Mouse (Mus musculus) cerebellum, adult 11 months (tissue): ENCODE results near the gene Sec61a2.

Experiments used
- DNase-seq: peaks from one replicate; pipeline ENCODE4 v3.0.0; 2022

Gene Sec61a2

DNA sequence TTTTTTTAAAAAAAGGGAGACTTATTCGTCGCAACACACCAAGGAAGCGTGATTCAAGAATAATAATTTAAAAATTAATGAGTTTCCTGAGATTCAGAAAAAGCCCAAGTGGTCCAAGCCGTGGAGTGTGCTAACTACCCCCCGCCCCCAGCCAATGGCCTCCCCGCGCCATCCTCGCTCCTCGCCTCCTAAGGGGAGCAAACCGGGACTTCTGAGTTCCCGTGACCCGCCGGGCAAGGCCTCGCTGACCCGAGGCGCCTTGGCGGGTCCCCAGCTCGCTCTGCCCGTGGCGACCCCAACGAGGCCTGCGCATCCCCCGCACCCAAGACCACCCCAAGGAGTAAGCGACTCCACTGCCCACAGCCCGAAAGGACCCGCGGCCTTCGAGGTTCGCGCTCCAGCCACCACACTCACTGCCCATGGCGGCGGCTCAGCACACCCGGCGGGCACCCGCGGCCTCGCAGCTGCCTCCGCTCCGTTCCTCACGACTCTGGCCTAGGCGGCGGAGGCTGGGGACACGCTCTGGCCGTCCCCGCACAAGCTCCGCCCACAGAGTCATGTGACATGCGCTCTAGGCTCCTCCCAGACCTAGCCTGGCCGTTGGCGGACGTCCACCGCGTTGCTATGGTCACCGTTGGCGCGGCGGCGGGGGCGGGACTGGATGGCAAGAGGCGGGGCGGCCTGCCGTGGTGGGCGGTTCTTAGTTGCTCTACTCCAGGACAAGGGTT lies at the start of gene Sec61a2:
Sec61a2 (minus strand) TSS at position 590 of the 728 bp plus-strand sequence.
- DNase-seq: peak; percentile 99

- no peak for DNase-seq
Measured at GRCm38 (mm10) chr2:5943071-5943470, 47.8 kb upstream of the Sec61a2 start.

GRCm38 (mm10) chr2:5942416-5943032 lies 47.3 kb upstream of the Sec61a2 start, which contains the start of gene Dhtkd1:
TSS of gene Dhtkd1 (minus strand) at chr2:5942792.
- DNase-seq: peak; percentile 48

GRCm38 (mm10) chr2:5941861-5942415 lies 46.7 kb upstream of the Sec61a2 start:
- no peak for DNase-seq

DNA sequence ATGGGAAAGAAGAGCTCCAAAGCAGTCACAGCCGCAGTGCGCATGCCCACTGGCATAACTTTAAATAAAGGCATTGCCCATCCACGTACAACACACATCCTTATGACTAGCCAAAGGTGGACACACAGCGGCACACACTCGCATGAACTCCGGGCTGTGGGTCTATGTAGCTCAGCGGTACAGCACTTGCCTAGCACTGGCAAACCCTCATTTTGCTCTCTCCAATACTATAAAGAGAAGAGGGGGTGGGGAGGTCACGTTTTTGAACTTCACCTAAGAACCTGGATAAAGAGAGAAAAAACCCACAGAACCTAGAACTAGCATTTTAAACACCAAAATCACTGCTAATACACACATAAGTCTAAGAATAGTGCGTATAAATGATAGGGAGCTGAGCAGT lies 45.7 kb upstream of the Sec61a2 start:
- no peak for DNase-seq

GRCm38 (mm10) chr2:5939911-5940310 lies 44.7 kb upstream of the Sec61a2 start:
- DNase-seq: no peak

DNA sequence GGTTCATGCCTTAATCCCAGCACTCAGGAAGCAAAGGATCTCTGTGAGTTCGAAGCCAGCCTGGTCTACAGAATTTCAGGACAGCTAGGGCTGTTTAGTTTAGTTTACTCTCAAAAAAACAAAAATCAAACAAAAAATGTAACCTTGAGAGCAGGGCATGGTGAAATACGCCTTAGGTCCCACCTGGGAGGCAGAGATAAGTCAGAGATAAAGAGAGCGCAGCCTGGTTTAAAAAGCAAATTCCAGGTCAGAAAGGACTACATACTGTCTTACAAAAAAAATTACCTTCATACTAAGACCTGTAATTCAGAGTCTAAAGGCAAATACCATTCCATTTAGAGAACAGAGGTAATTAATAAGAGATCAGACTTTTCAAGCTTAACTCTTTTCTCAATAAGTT lies 44.1 kb upstream of the Sec61a2 start:
- DNase-seq: no peak

DNA sequence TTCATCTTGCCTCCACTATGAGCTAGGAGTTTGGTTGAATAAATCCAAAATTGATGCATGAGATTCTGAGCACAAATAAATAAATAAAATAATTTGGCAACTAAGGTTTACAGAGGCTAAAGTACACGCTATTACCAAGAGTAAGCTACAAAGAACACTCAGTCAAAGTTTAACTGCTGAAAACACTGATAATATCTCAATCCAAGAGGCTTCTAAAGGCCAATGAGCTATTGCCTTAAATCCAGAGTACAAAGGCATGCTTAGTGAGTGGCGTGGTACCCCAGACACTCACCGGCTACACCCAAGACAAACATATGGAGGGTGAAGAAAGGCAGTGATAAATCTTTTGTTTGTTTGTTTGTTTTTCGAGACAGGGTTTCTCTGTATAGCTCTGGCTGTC lies 41.3 kb upstream of the Sec61a2 start:
- DNase-seq: no peak

DNA sequence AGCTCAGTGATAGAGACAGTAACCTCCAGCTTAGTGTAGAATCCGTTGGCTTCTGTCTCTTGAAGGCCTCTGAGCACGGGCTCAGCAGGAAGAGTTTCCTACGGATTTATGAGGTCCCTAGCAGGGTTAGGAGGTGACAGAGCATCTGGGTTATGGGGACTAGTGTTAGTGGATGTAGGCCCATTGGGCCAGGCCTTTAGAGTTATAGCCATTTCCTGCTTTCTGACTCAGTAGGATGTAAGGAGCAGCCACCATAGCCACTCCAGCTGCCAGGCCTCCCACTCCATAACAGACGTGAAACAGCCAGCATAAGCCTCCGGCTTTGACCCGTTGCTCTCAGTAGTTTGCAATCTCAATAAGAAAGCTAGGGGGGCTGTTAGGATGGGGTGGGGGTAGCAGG lies 40.8 kb upstream of the Sec61a2 start:
- no peak for DNase-seq

- DNase-seq: no peak
Measured at GRCm38 (mm10) chr2:5934936-5935335, 39.7 kb upstream of the Sec61a2 start.

DNA sequence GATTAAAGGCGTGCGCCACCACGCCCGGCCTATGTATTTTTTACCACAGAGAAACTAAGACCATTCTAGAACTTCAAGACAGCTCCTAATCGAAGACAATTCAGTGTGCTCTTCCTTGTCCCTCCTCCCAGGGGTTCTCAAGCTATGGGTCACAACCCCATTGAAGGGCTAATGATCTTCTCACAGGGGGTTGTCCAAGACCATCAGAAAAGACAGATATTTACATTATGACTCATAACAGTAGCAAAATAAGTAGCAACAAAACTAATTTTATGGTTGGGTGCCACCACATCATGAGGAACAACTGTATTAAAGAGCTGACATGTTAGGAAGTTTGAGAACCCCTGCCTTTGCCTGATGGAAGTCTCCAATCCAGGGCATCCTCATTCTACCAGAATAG lies 36.7 kb upstream of the Sec61a2 start:
- DNase-seq: no peak

DNA sequence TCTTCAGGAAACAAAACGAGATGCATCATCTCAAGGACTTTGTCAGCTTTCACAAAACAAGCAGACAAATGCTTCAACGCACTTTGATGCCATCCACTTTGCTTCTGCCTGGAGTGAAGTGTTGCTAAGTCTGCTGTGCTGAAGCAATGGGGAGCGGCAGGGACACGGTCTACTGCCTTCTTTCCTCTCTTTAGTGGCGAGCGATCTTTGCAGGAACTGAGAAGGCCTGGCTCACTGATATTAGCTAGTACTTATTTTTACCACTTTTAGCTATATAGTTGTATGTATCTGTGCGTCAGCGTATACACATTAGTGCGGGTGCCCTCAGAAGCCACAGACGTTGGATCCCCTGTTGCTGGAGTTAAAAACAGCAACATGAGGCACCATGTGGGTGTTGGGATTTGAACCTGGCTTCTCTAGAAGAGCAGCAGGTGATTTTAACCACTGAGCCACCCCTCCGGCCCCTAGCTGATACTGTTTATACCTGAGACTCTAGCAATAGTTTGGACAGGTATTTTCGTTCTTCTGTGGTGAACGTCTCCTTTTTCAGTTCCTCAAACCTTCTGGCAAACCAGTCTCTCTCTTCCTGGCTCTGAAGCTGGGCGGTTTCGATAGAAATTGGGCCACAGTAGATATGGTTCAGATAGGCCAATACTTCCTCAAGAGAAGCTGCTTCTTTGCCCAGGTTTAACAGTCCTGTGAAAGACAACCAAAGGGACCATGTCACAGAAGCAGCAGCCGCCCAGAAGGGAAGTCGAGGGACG lies 35.2 kb upstream of the Sec61a2 start:
- DNase-seq: no peak

- DNase-seq: no peak
Measured at GRCm38 (mm10) chr2:5929793-5930192, 34.6 kb upstream of the Sec61a2 start.

- DNase-seq: no peak
Measured at GRCm38 (mm10) chr2:5927481-5927880, 32.2 kb upstream of the Sec61a2 start.

GRCm38 (mm10) chr2:5923786-5924185 lies 28.6 kb upstream of the Sec61a2 start:
- DNase-seq: no peak

DNA sequence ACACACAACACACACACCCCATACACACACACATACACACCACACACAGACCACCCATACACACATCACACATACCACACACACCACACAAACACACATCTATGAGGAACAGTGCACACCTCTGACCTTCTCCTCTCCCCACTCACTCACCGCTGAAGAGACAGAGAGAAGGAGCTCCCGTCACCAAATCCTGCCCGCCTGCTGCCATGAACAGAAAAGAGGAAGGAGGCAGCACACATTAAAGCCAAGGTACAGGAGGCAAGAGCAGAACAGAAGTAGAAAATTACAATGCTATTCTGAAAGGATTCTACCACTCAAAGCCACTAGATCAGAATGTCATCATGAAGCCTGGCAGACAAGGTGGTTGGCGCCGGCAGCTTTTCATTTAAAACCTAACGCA lies 27.6 kb upstream of the Sec61a2 start:
- DNase-seq: no peak

DNA sequence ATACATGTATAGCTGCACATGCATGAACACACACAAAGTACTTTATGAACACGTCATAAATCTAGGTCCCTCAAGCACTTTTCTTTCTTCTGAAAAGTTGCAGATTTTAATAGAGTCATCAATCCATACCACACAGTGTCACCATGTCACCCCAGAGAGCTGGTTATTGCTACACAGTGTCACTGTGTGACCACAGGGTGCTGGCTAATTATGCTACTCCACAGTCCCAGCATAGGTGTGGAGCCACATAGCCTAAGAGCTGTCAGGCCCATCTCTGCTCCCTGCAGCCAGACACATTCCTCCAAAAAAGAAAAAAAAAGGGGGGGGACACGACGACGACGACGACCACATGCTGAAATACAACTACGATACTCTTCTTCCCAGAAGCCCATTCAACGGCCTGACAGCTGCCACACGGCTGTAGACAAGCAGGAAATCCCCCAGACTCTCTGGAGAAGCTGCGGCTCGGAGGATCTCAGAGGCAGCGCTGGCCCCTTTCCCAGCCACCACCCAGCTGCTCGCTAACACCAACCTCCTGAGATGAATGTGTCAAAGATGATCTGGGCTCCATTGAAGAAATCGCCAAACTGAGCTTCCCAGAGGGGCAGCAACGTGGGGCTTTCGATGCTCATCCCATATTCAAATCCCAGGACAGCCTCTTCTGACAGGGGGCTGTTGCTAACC lies 16.2 kb upstream of the Sec61a2 start:
- DNase-seq: no peak

DNA sequence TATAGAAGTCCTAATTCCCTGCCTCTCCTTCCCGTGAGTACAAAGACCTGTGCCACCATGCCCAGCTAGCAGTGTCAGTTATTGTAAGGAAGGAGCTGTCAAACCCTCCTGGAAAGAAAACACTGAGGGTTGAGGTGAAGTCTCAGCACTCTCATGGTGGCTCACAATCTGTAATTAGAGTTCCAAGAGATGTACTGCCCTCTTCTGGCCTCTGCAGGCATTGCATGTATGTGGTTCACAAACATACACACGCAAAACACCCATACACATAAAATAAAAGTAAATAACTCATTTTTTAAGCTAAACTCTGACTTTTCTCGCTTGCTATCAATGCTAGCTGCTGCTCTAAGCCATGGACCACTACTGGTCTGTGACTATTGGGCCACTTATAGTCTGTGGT lies 11.4 kb upstream of the Sec61a2 start:
- no peak for DNase-seq

GRCm38 (mm10) chr2:5906092-5906491 lies 10.9 kb upstream of the Sec61a2 start:
- DNase-seq: peak; percentile 43

- no peak for DNase-seq
Measured at GRCm38 (mm10) chr2:5900145-5900544, 4.9 kb upstream of the Sec61a2 start.

GRCm38 (mm10) chr2:5894296-5894695 lies 936 bp downstream of the Sec61a2 start:
- no peak for DNase-seq

GRCm38 (mm10) chr2:5889412-5889811 lies 5.8 kb downstream of the Sec61a2 start:
- DNase-seq: no peak

- no peak for DNase-seq
Measured at GRCm38 (mm10) chr2:5888865-5889264, 6.4 kb downstream of the Sec61a2 start.
